Mouse (Mus musculus): ENCODE results near the gene Focad. TPM values are rescaled to one million over a fixed set of nuclear protein-coding genes. Genes with fewer than 3 reads are reported as not detected.

The Focad gene
- polyA plus RNA-seq, 1 experiment from 2014 or later = 12.5 TPM

DNA sequence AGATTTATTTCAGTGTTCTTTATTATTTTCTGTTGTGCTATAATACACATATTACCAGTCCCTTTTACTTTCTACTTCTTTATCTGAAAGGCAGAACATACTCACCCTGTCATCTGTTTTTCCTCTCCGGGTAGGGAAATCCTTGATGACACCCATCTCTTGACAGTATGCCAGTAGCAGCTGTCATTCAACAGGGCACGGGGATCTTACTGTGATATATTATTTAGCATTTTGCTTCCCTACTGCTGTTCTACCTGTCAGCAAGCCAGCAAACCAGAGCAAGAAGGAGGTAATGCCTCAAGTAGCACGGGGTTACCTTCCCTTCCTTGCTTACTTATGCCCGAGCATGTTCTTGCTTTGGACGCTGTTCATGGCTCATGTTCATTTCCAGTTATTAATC, 99.8 kb downstream of the Focad start:
- no peak overlapping the region for H3K4me2 ChIP-seq (replicated peaks)
- H3K36me3 ChIP-seq = no peaks in the 10 kb centered on the region
- no peaks in the 10 kb centered on the region for H3K27me3 ChIP-seq
- H3K4me1 ChIP-seq = no peaks in the 10 kb centered on the region
- H3K9ac ChIP-seq = no peak overlapping the region
- ATAC-seq (ENCODE audit: low FRiP score, low read depth) = no peak
- no peak overlapping the region for H3K27ac ChIP-seq
- no peak overlapping the region for H3K4me3 ChIP-seq
- no peaks in the 10 kb centered on the region for H3K9me3 ChIP-seq
- 90% methylated on average over 5 of the region's 5 CpGs for WGBS

DNA sequence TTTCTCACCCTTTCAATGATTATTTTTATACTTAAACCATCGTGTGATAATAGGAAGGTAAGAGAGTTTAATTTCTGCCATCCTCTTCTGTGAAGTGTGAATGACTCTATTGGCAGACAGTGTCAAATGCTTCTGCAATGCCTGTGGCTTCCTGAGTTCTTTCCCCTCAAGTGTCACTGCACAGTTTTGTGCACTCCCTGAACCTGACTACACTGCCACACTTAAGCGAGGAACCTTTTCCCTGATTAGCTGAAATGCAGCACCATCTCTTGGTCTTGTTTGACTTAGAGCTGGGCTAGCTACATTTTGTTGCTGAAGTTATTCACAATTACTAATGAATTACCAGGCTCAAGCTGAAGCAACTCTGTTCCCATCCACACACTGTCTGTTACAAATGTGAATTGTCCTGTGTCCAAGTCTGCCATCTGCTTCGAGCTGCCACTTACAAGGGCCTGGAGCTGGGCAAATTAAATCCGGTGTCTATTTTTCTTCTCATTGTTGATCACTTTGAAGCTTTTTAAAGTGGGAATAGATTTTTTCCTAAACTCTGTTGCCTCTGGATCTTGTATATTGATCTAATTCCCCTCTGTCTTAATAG, 101.6 kb downstream of the Focad start:
- H3K36me3 ChIP-seq = no peaks in the 10 kb centered on the region
- no peaks in the 10 kb centered on the region for H3K27me3 ChIP-seq
- ATAC-seq (ENCODE audit: low FRiP score, low read depth) = no peak
- no peak overlapping the region for H3K27ac ChIP-seq
- H3K9me3 ChIP-seq = no peaks in the 10 kb centered on the region
- no peak overlapping the region for H3K9ac ChIP-seq
- H3K4me3 ChIP-seq = no peak overlapping the region
- H3K4me1 ChIP-seq = no peaks in the 10 kb centered on the region
- 81% methylated on average over 4 of the region's 4 CpGs for WGBS
- H3K4me2 ChIP-seq (replicated peaks) = no peak overlapping the region

DNA sequence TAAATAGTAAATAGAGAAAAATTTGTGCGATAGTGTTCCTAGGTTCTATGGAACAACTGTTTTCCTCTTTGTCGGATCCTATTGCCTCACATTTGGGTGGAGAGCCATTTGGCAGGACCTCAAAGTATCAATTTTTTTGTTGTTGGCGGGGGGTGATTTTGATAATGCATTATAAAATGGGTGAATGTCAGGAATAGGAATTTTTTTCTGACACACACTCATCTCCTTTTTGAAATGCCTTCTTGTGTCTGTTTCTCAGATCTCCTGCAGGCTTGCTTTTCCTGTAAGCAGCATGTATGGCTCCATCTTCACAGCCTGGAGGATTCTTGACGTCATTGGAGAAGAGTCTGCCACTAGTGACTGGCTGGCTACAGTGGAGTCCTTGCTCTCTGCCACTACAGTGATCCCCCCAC, 102.1 kb downstream of the Focad start:
- H3K36me3 ChIP-seq = no peaks in the 10 kb centered on the region
- H3K27me3 ChIP-seq = no peaks in the 10 kb centered on the region
- H3K4me3 ChIP-seq = no peak overlapping the region
- no peak overlapping the region for H3K27ac ChIP-seq
- no peak for ATAC-seq (ENCODE audit: low FRiP score, low read depth)
- H3K4me2 ChIP-seq (replicated peaks) = no peak overlapping the region
- WGBS = 84% methylated on average over 4 of the region's 4 CpGs
- H3K9me3 ChIP-seq = no peaks in the 10 kb centered on the region
- no peak overlapping the region for H3K9ac ChIP-seq
- no peaks in the 10 kb centered on the region for H3K4me1 ChIP-seq

DNA sequence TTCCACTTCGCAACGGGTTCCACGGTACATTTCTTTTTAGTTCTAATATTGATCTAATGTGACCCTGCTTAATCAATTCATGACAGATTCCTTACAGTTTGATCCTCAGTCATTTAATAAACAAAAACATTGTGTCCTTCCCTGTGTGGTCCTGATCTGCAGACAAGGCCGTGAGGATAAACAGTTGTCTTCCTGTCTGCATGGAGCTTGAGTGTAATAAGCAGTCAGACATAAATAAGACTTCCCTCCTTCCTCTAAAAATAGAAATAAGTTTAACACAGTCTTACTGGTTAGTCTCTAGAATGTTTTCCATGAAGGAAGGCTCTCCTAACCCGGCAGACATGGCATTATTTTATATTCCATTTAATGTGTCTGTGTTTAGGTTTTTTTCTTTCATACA, 102.8 kb downstream of the Focad start:
- no peaks in the 10 kb centered on the region for H3K27me3 ChIP-seq
- H3K27ac ChIP-seq = no peak overlapping the region
- no peaks in the 10 kb centered on the region for H3K4me1 ChIP-seq
- no peaks in the 10 kb centered on the region for H3K9me3 ChIP-seq
- no peak overlapping the region for H3K4me3 ChIP-seq
- no peak overlapping the region for H3K9ac ChIP-seq
- 83% methylated on average over 5 of the region's 5 CpGs for WGBS
- no peak overlapping the region for H3K4me2 ChIP-seq (replicated peaks)
- ATAC-seq (ENCODE audit: low FRiP score, low read depth) = no peak
- H3K36me3 ChIP-seq = no peaks in the 10 kb centered on the region

DNA sequence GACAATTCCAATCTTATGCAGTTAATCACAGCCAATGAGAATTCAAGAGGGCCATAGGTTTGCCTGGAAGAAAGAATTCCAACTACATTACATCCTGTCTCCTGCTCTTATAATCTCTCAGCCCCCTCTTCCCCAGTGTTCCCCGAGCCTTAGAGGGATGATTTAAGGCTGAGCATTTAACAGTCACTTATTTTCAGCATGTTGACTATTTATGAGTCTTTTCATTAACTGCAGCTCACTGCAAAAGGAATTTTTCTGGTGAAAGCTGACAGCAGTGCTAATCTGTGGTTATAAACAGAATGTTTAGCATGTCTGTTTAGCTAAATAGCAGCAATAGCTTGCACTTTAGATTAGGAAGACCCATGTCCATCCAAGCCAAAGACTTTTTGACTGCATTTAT, 104.8 kb downstream of the Focad start:
- H3K9me3 ChIP-seq = no peaks in the 10 kb centered on the region
- no peak overlapping the region for H3K4me2 ChIP-seq (replicated peaks)
- no peak overlapping the region for H3K27ac ChIP-seq
- H3K36me3 ChIP-seq = no peaks in the 10 kb centered on the region
- H3K4me1 ChIP-seq = no peaks in the 10 kb centered on the region
- H3K9ac ChIP-seq = no peak overlapping the region
- H3K4me3 ChIP-seq = no peak overlapping the region
- no peak for ATAC-seq (ENCODE audit: low FRiP score, low read depth)
- no peaks in the 10 kb centered on the region for H3K27me3 ChIP-seq
- WGBS = 50% methylated on average over 1 of the region's 1 CpGs

DNA sequence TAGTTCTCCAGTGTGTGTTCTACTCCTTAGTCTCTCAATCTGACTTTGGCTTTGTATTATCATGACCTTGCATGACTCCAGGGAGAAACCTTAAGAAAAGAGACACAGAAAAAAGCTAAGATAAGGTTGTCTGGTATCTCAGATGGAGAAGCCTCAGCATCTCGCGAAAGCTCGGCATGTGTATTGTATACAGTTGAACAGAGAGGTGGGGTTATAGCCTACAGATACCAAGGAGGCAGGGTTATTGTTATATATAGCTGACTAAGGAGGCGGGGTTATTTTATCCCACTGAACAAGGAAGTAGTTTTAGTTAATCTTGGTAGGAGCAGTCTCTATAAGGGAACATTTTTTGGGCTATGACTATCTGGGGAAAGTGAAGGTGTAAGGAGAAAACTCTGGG, 106.6 kb downstream of the Focad start:
- ATAC-seq (ENCODE audit: low FRiP score, low read depth) = no peak
- Histone ChIP-seq H3K36me3 (no peaks in the 10 kb centered on the region), H3K27me3 (no peaks in the 10 kb centered on the region), H3K4me2 (replicated peaks) (no peak overlapping the region), H3K9ac (no peak overlapping the region), H3K4me3 (no peak overlapping the region), H3K4me1 (no peaks in the 10 kb centered on the region), H3K9me3 (no peaks in the 10 kb centered on the region), H3K27ac (no peak overlapping the region)
- WGBS = 91% methylated on average over 4 of the region's 4 CpGs

DNA sequence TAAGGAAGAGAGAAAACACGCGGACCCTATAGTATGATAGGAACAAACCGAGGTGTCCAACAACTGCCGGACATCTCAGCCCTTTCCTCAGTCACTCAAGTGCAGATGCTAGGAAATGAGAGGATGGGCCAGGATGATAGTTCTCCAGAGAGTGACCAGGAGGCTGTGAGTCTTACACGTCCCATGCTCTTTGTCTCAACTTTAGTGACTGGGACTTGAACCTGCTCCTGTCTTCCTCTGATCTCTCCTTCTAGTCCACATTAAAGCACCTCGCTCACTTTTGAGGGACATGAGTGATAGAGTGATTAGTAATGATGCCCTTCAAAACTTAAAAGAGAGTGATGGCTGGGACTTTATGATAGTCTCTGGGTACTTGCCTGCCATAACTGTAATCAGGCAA, 114.2 kb downstream of the Focad start:
- H3K4me3 ChIP-seq = no peak overlapping the region
- H3K4me1 ChIP-seq = peaks cover 11% of the 10 kb centered on the region; the same call in 1 of the 2 replicates
- H3K27ac ChIP-seq = no peak overlapping the region
- no peak overlapping the region for H3K9ac ChIP-seq
- 91% methylated on average over 6 of the region's 6 CpGs for WGBS
- no peak for ATAC-seq (ENCODE audit: low FRiP score, low read depth)
- H3K4me2 ChIP-seq (replicated peaks) = no peak overlapping the region
- no peaks in the 10 kb centered on the region for H3K27me3 ChIP-seq
- no peaks in the 10 kb centered on the region for H3K9me3 ChIP-seq
- H3K36me3 ChIP-seq = no peaks in the 10 kb centered on the region

DNA sequence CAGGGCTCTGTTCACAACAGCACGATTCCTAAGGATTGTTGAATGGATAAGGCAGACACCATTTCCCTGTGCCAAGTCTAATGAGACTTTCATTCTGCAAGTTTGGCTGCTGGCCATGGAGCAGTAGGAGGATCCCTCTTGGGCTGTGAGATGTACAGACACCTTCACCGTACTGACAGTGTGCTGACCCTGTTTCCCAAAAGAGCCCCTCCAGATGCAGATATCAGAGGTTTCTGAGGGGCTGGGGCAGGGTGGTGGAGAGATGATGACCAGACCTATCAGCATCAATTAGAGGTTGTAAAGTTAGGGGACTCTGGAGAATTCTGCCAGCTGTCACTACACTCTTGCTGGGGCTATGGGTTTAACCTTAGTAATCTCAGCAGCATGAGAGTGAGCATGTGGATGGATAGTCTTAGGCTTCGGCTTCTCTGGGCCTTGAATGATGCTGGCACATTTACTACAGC, 115.0 kb downstream of the Focad start:
- Histone ChIP-seq H3K4me2 (replicated peaks) (no peak overlapping the region), H3K27me3 (no peaks in the 10 kb centered on the region), H3K4me3 (no peak overlapping the region), H3K9ac (no peak overlapping the region), H3K4me1 (peaks cover 11% of the 10 kb centered on the region; the same call in 1 of the 2 replicates), H3K9me3 (no peaks in the 10 kb centered on the region), H3K36me3 (no peaks in the 10 kb centered on the region), H3K27ac (no peak overlapping the region)
- 49% methylated on average over 3 of the region's 3 CpGs for WGBS
- ATAC-seq (ENCODE audit: low FRiP score, low read depth) = peak; percentile 44; the same call in 1 of the 2 replicates

DNA sequence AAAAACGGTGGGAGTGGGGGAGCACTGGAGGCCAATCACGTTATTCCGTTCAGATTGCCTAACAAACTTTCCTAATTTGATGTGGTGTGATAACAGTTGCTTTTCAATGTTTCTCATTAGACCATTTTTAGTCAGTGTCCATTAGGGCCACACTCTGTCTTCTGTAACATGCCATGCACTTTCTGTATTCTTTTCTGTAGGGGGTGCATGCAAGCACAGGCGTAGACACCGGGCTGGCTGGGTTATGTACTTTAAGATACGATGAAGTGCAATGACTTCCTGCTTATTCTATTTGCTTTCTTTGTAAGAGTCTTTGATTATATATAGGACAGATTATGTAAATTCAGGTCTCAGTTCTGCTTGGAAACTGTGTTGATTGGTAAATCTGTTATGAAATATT, 116.2 kb downstream of the Focad start:
- Histone ChIP-seq H3K36me3 (no peaks in the 10 kb centered on the region), H3K4me2 (replicated peaks) (no peak overlapping the region), H3K4me1 (peaks cover 11% of the 10 kb centered on the region; the same call in 1 of the 2 replicates), H3K9me3 (no peaks in the 10 kb centered on the region), H3K4me3 (no peak overlapping the region), H3K27me3 (no peaks in the 10 kb centered on the region), H3K9ac (no peak overlapping the region), H3K27ac (no peak overlapping the region)
- 82% methylated on average over 6 of the region's 6 CpGs for WGBS
- no peak for ATAC-seq (ENCODE audit: low FRiP score, low read depth)

DNA sequence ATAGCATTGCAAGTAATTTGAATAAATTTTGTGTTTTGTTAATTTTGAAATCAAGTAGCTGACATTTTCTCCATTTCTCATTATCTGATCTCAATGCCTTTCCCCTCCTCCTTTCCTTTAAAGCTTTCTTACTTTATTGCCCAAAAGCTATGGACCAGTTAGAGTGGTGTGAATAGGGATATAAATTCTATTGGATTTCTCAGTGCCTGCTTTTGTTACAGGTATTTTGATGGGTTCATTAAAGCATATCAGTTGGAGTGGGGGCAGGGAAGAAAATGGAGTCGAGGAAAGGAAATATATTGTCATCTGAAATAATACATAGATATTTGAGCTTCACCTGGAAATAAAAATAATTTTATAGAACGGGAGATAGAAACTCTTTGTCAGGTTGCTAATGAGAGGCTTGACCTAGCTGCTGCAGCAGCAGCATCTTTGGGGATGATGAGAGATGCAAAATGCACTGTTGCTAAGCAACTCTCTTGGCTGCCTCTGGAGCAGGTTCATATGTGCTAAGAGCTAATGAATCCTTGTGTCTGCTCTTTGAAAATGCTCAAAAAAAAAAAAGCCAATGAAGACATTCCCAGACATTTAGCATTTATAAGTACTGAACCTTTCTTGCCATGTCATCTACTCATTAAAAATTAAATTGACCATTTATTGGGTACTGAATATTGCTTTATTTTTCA, 116.9 kb downstream of the Focad start:
- no peak overlapping the region for H3K27ac ChIP-seq
- 86% methylated on average over 2 of the region's 2 CpGs for WGBS

DNA sequence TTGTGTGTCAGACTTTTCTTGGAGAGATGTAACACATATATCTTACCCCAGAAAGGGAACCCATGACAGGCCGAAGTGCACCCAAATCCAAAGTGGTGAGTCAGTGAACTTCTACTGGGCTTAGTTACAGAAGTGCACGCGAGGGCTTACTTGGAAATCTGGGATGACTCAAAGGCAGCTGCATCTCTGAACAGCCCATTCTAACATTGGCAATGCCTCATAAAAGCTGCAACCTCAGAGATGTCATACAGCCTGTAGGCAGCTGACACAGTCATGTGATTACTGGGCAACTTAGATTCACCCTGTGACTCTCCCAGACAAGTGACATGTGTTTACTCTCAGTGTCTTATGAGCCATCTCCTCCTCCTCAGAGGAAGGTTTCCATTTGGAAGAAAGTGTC, 119.5 kb downstream of the Focad start:
- H3K27me3 ChIP-seq = no peaks in the 10 kb centered on the region
- H3K4me2 ChIP-seq (replicated peaks) = no peak overlapping the region
- H3K9ac ChIP-seq = no peak overlapping the region
- no peaks in the 10 kb centered on the region for H3K36me3 ChIP-seq
- H3K4me3 ChIP-seq = no peak overlapping the region
- WGBS = 93% methylated on average over 3 of the region's 3 CpGs
- H3K4me1 ChIP-seq = peaks cover 11% of the 10 kb centered on the region; the same call in 1 of the 2 replicates
- H3K27ac ChIP-seq = no peak overlapping the region
- no peak for ATAC-seq (ENCODE audit: low FRiP score, low read depth)
- H3K9me3 ChIP-seq = no peaks in the 10 kb centered on the region

More for the DNA sequence above, 116.9 kb downstream of the Focad start:
- no peaks in the 10 kb centered on the region for H3K27me3 ChIP-seq
- H3K4me2 ChIP-seq (replicated peaks) = no peak overlapping the region
- H3K9ac ChIP-seq = no peak overlapping the region
- H3K9me3 ChIP-seq = no peaks in the 10 kb centered on the region
- H3K4me1 ChIP-seq = peaks cover 11% of the 10 kb centered on the region; the same call in 1 of the 2 replicates
- H3K36me3 ChIP-seq = no peaks in the 10 kb centered on the region
- ATAC-seq (ENCODE audit: low FRiP score, low read depth) = no peak
- H3K4me3 ChIP-seq = no peak overlapping the region

DNA sequence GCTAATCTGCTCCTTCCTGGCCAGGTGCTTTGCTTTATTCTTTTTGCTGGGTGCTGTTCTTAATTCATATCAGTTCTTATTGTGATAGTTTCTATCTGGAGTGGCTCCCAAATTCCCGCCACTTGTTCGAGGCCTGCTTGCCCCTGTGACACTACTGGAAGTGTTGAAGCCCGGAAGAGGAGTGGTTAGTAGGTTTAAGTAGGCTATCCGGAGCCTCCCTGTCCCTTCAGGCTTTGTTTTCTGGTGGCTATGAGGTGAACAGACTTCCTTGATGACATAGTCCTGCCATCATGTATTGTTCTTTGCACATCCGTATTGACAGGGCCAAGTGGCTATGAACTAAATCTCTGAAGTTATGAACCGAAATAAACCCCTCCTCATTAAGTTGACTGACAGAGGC, 123.9 kb downstream of the Focad start:
- 84% methylated on average over 6 of the region's 6 CpGs for WGBS
- H3K9me3 ChIP-seq = no peaks in the 10 kb centered on the region
- H3K27me3 ChIP-seq = no peaks in the 10 kb centered on the region
- H3K4me3 ChIP-seq = no peak overlapping the region
- H3K9ac ChIP-seq = no peak overlapping the region
- no peaks in the 10 kb centered on the region for H3K4me1 ChIP-seq
- no peaks in the 10 kb centered on the region for H3K36me3 ChIP-seq
- ATAC-seq (ENCODE audit: low FRiP score, low read depth) = no peak
- H3K4me2 ChIP-seq (replicated peaks) = no peak overlapping the region
- no peak overlapping the region for H3K27ac ChIP-seq

DNA sequence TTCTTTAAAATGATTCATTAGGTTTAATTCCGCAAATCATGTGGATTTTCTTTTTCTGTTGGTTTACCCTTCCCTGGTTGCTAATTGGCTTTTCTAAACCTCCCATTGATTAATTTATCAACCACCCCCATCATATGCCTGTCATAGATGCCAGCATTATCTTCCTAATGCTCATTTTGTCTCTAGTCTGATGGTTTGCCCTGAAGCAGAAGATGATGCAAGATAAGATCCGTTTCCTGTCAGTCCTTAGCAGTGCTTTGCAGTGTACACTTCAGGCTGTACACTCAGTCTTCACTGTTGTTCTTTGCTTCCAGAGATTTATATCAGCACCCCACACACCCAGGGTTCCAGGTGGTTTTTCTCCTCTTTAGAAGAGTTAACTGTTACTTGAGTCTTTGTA, 124.4 kb downstream of the Focad start:
- no peak overlapping the region for H3K9ac ChIP-seq
- H3K9me3 ChIP-seq = no peaks in the 10 kb centered on the region
- no peaks in the 10 kb centered on the region for H3K27me3 ChIP-seq
- no peak overlapping the region for H3K4me2 ChIP-seq (replicated peaks)
- no peak for ATAC-seq (ENCODE audit: low FRiP score, low read depth)
- no peaks in the 10 kb centered on the region for H3K36me3 ChIP-seq
- H3K27ac ChIP-seq = no peak overlapping the region
- H3K4me1 ChIP-seq = no peaks in the 10 kb centered on the region
- WGBS = 87% methylated on average over 2 of the region's 2 CpGs
- no peak overlapping the region for H3K4me3 ChIP-seq

Data from limb, embryonic 13.5 days (tissue).